Mouse (Mus musculus) hindbrain, embryonic 10.5 days (tissue): ENCODE measurements at regions not wholly inside any gene's neighbourhood (a gene's known extent, or its start where the extent isn't known, plus 50 kb on each side); places are given as distances from the start of the nearest gene placed in this dataset.
A peak's percentile ranks its signal among the peaks of the same experiment; 100 is the strongest.

Experiments used
- DNase-seq: peaks from one replicate; pipeline ENCODE4 v3.0.0-alpha.2; 2017; ENCODE audit warnings: low spot score
- H3K27ac ChIP-seq: fragments of 300-500 bp; sonication (generic); 2 replicates; pipeline ENCODE4 v1.5.1; 2016; ENCODE audit warnings: mild to moderate bottlenecking, moderate library complexity
- H3K27me3 ChIP-seq: fragments of 300-500 bp; sonication (generic); 2 replicates; pipeline ENCODE4 v1.6.1; 2016; ENCODE audit warnings: mild to moderate bottlenecking; ENCODE audit not compliant: poor library complexity, insufficient read depth, severe bottlenecking
- H3K36me3 ChIP-seq: fragments of 300-500 bp; sonication (generic); 2 replicates; pipeline ENCODE4 v1.6.1; 2016; ENCODE audit warnings: mild to moderate bottlenecking, moderate library complexity
- H3K4me1 ChIP-seq: fragments of 300-500 bp; sonication (generic); replicated peaks from 2 replicates; pipeline ENCODE4 v1.6.1; 2016; ENCODE audit warnings: mild to moderate bottlenecking
- H3K4me3 ChIP-seq: fragments of 300-500 bp; sonication (generic); 2 replicates; pipeline ENCODE4 v1.5.1; 2016; ENCODE audit warnings: mild to moderate bottlenecking, moderate library complexity
- H3K9me3 ChIP-seq: fragments of 300-500 bp; sonication (generic); 2 replicates; pipeline ENCODE4 v1.6.1; 2016; ENCODE audit warnings: mild to moderate bottlenecking, moderate library complexity
- WGBS: fragments of 180-500 bp; shearing (Covaris S2); methylation state at CpG from one replicate; pipeline ENCODE4 v1.1.7; 2016; 5-methylcytosine and 5-hydroxymethylcytosine counted together

GRCm38 (mm10) chr14:25336875-25337274, 122.1 kb upstream of the Zmiz1 start:
- H3K4me1 ChIP-seq = peaks cover 44% of the 10 kb centered on the region
- 0 out of 2 replicates have a peak overlapping the region, but pooled peaks have one; percentile 35 for H3K27ac ChIP-seq
- H3K4me3 ChIP-seq = no peak overlapping the region
- H3K36me3 ChIP-seq = no peaks in the 10 kb centered on the region
- DNase-seq = no peak
- peaks cover 6% of the 10 kb centered on the region; the same call in 1 of the 2 replicates for H3K9me3 ChIP-seq
- 81% methylated on average over 1 of the region's 1 CpGs for WGBS
- H3K27me3 ChIP-seq = no peaks in the 10 kb centered on the region

GRCm38 (mm10) chr14:25338404-25339051, 120.5 kb upstream of the Zmiz1 start:
- peak; percentile 62 for DNase-seq
- Histone ChIP-seq H3K4me3 (peak overlapping the region; percentile 20; the same call in 1 of the 2 replicates), H3K9me3 (peaks cover 6% of the 10 kb centered on the region; the same call in 1 of the 2 replicates), H3K27me3 (no peaks in the 10 kb centered on the region), H3K36me3 (no peaks in the 10 kb centered on the region), H3K4me1 (peaks cover 56% of the 10 kb centered on the region), H3K27ac (peak overlapping the region; percentile 86)
- 41% methylated on average over 9 of the region's 9 CpGs for WGBS

GRCm38 (mm10) chr14:25340845-25341244, 118.1 kb upstream of the Zmiz1 start:
- 84% methylated on average over 9 of the region's 9 CpGs for WGBS
- Histone ChIP-seq H3K27ac (peak overlapping the region; percentile 67; the same call in 1 of the 2 replicates), H3K4me1 (peaks cover 64% of the 10 kb centered on the region), H3K4me3 (no peak overlapping the region), H3K9me3 (no peaks in the 10 kb centered on the region), H3K36me3 (no peaks in the 10 kb centered on the region), H3K27me3 (no peaks in the 10 kb centered on the region)
- DNase-seq = no peak

- H3K27ac ChIP-seq = peak overlapping the region; percentile 56
- H3K9me3 ChIP-seq = no peaks in the 10 kb centered on the region
- peaks cover 67% of the 10 kb centered on the region for H3K4me1 ChIP-seq
- no peak for DNase-seq
- H3K36me3 ChIP-seq = no peaks in the 10 kb centered on the region
- H3K27me3 ChIP-seq = no peaks in the 10 kb centered on the region
- 69% methylated on average over 9 of the region's 9 CpGs for WGBS
- H3K4me3 ChIP-seq = no peak overlapping the region
Observed at GRCm38 (mm10) chr14:25341848-25342427, 117.0 kb upstream of the Zmiz1 start.

GRCm38 (mm10) chr14:25342865-25343565, 116.0 kb upstream of the Zmiz1 start:
- Histone ChIP-seq H3K4me1 (peaks cover 57% of the 10 kb centered on the region), H3K9me3 (no peaks in the 10 kb centered on the region), H3K4me3 (no peak overlapping the region), H3K27me3 (no peaks in the 10 kb centered on the region), H3K36me3 (no peaks in the 10 kb centered on the region), H3K27ac (peak overlapping the region; percentile 70)
- DNase-seq = no peak
- 47% methylated on average over 4 of the region's 4 CpGs for WGBS

GRCm38 (mm10) chr14:25345995-25346394, 113.0 kb upstream of the Zmiz1 start:
- Histone ChIP-seq H3K4me1 (peaks cover 32% of the 10 kb centered on the region), H3K4me3 (no peak overlapping the region), H3K27me3 (no peaks in the 10 kb centered on the region), H3K9me3 (no peaks in the 10 kb centered on the region), H3K27ac (no peak overlapping the region), H3K36me3 (no peaks in the 10 kb centered on the region)
- DNase-seq = no peak
- WGBS = 62% methylated on average over 2 of the region's 2 CpGs

- Histone ChIP-seq H3K9me3 (no peaks in the 10 kb centered on the region), H3K27me3 (no peaks in the 10 kb centered on the region), H3K36me3 (no peaks in the 10 kb centered on the region), H3K4me3 (no peak overlapping the region), H3K27ac (no peak overlapping the region), H3K4me1 (peaks cover 23% of the 10 kb centered on the region)
- WGBS = 79% methylated on average over 7 of the region's 7 CpGs
- no peak for DNase-seq
Observed at GRCm38 (mm10) chr14:25346813-25347610, 112.0 kb upstream of the Zmiz1 start.

GRCm38 (mm10) chr14:25350282-25350964, 108.6 kb upstream of the Zmiz1 start:
- WGBS = 89% methylated on average over 9 of the region's 9 CpGs
- DNase-seq = no peak
- Histone ChIP-seq H3K27me3 (no peaks in the 10 kb centered on the region), H3K36me3 (no peaks in the 10 kb centered on the region), H3K9me3 (no peaks in the 10 kb centered on the region), H3K27ac (no peak overlapping the region), H3K4me3 (no peak overlapping the region), H3K4me1 (peaks cover 14% of the 10 kb centered on the region; the same call in 1 of the 2 replicates)

- DNase-seq = no peak
- Histone ChIP-seq H3K4me3 (no peak overlapping the region), H3K9me3 (no peaks in the 10 kb centered on the region), H3K27ac (0 out of 2 replicates have a peak overlapping the region, but pooled peaks have one; percentile 19), H3K4me1 (peaks cover 9% of the 10 kb centered on the region; the same call in 1 of the 2 replicates), H3K36me3 (no peaks in the 10 kb centered on the region), H3K27me3 (no peaks in the 10 kb centered on the region)
- WGBS = 86% methylated on average over 8 of the region's 8 CpGs
Observed at GRCm38 (mm10) chr14:25353804-25354203, 105.2 kb upstream of the Zmiz1 start.

- peaks cover 9% of the 10 kb centered on the region; the same call in 1 of the 2 replicates for H3K4me1 ChIP-seq
- no peaks in the 10 kb centered on the region for H3K9me3 ChIP-seq
- H3K27me3 ChIP-seq = no peaks in the 10 kb centered on the region
- no peak for DNase-seq
- H3K27ac ChIP-seq = 0 out of 2 replicates have a peak overlapping the region, but pooled peaks have one; percentile 19
- H3K36me3 ChIP-seq = no peaks in the 10 kb centered on the region
- H3K4me3 ChIP-seq = no peak overlapping the region
- 84% methylated on average over 7 of the region's 7 CpGs for WGBS
Observed at GRCm38 (mm10) chr14:25354288-25354850, 104.6 kb upstream of the Zmiz1 start.

GRCm38 (mm10) chr14:25357805-25358204, 101.2 kb upstream of the Zmiz1 start:
- no peaks in the 10 kb centered on the region for H3K36me3 ChIP-seq
- no peaks in the 10 kb centered on the region for H3K27me3 ChIP-seq
- no peaks in the 10 kb centered on the region for H3K9me3 ChIP-seq
- no peak overlapping the region for H3K4me3 ChIP-seq
- peaks cover 12% of the 10 kb centered on the region for H3K4me1 ChIP-seq
- 81% methylated on average over 9 of the region's 9 CpGs for WGBS
- DNase-seq = no peak
- no peak overlapping the region for H3K27ac ChIP-seq
